Mouse (Mus musculus): ENCODE measurements around the gene Csde1. TPM values are rescaled to one million over a fixed set of nuclear protein-coding genes. Genes with fewer than 3 reads are reported as not detected.

The Csde1 gene
- polyA plus RNA-seq, 1 experiment, result 35.0 TPM

DNA sequence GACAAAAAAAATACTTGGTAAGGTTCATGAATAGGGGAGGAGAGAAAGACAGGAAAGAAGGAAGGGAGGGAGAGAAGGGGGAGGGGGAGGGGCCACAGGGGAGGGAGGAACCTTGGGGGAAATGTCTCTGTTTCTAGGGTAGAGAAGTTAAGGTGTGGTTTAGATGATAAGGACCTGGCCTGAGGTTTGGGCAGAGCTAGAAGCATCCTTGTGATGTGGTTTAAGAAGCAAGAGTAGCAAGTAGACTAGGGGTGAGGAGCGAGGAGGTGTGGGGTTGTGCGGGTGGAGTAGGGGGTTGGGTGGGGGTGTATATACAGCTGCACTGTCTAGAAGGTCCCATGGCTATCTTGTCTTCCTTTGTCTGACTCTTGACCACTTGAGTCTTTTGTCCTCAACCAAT is 71.5 kb downstream of the Csde1 start:
- Histone ChIP-seq H3K4me3 (ENCODE audit: control insufficient read depth, insufficient read depth, low read length) (no peak overlapping the region), H3K27ac (ENCODE audit: control insufficient read depth, insufficient read depth, low read length) (peak overlapping the region; percentile 75; the same call in 1 of the 2 replicates), H3K27me3 (ENCODE audit: control insufficient read depth, insufficient read depth, low read length) (no peaks in the 10 kb centered on the region), H3K36me3 (ENCODE audit: control insufficient read depth, insufficient read depth, low read length) (no peaks in the 10 kb centered on the region), H3K4me1 (replicated peaks; ENCODE audit: control insufficient read depth, insufficient read depth, low read length) (peaks cover 32% of the 10 kb centered on the region)
- DNase-seq, result peak; percentile 35
- WGBS, result 3% methylated on average over 2 of the region's 2 CpGs
- TF ChIP-seq POLR2A (IDR thresholded peaks at IDR 0.05; ENCODE audit: control insufficient read depth, extremely low read depth, insufficient read depth, low read length, poor library complexity) (no peak), CTCF (IDR thresholded peaks at IDR 0.05; ENCODE audit: borderline replicate concordance, control insufficient read depth, extremely low read depth, insufficient read depth, low read length, poor library complexity) (no peak)

DNA sequence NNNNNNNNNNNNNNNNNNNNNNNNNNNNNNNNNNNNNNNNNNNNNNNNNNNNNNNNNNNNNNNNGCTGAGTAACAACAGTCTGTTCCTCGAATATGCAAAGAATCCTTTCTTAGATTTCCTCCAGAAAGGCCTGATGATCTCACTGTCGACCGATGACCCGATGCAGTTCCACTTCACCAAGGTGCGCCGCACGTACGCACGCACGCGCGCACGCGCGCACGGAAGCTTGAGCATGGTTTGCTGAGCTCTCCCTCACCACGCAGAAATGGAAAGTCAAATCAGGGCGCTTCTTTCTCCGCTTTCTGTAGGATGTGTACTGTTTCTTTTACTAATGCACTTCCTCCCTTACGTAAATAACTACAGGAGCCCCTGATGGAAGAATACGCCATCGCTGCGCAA is 78.4 kb downstream of the Csde1 start:
- Histone ChIP-seq H3K27me3 (ENCODE audit: control insufficient read depth, insufficient read depth, low read length) (no peaks in the 10 kb centered on the region), H3K36me3 (ENCODE audit: control insufficient read depth, insufficient read depth, low read length) (no peaks in the 10 kb centered on the region), H3K4me3 (ENCODE audit: control insufficient read depth, insufficient read depth, low read length) (no peak overlapping the region), H3K4me1 (replicated peaks; ENCODE audit: control insufficient read depth, insufficient read depth, low read length) (peaks cover 12% of the 10 kb centered on the region), H3K27ac (ENCODE audit: control insufficient read depth, insufficient read depth, low read length) (no peak overlapping the region)
- WGBS, result 89% methylated on average over 23 of the region's 23 CpGs
- TF ChIP-seq POLR2A (IDR thresholded peaks at IDR 0.05; ENCODE audit: control insufficient read depth, extremely low read depth, insufficient read depth, low read length, poor library complexity) (no peak), CTCF (IDR thresholded peaks at IDR 0.05; ENCODE audit: borderline replicate concordance, control insufficient read depth, extremely low read depth, insufficient read depth, low read length, poor library complexity) (no peak)
- DNase-seq, result no peak

DNA sequence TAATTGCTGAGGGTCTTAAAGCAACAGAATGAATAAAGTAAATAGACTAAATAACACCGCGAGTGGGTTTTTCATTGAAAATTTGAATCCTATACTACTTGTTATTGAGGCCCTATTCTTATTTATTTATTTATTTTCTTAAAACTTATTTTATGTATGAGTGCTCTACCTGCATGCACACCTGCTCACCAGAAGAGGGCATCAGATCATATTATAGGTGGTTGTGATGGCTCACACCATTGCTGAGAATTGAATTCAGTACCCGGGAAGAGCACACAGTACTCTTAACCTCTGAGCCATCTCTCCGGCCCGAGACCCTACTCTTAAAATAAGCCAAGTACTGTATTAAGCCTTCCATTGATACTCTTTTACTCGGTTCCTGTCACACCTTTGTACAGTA is 79.4 kb downstream of the Csde1 start:
- DNase-seq, result peak; percentile 9
- Histone ChIP-seq H3K27me3 (ENCODE audit: control insufficient read depth, insufficient read depth, low read length) (no peaks in the 10 kb centered on the region), H3K4me1 (replicated peaks; ENCODE audit: control insufficient read depth, insufficient read depth, low read length) (peaks cover 9% of the 10 kb centered on the region), H3K27ac (ENCODE audit: control insufficient read depth, insufficient read depth, low read length) (no peak overlapping the region), H3K4me3 (ENCODE audit: control insufficient read depth, insufficient read depth, low read length) (no peak overlapping the region), H3K36me3 (ENCODE audit: control insufficient read depth, insufficient read depth, low read length) (no peaks in the 10 kb centered on the region)
- WGBS, result 84% methylated on average over 6 of the region's 6 CpGs
- TF ChIP-seq CTCF (IDR thresholded peaks at IDR 0.05; ENCODE audit: borderline replicate concordance, control insufficient read depth, extremely low read depth, insufficient read depth, low read length, poor library complexity) (no peak), POLR2A (IDR thresholded peaks at IDR 0.05; ENCODE audit: control insufficient read depth, extremely low read depth, insufficient read depth, low read length, poor library complexity) (no peak)

DNA sequence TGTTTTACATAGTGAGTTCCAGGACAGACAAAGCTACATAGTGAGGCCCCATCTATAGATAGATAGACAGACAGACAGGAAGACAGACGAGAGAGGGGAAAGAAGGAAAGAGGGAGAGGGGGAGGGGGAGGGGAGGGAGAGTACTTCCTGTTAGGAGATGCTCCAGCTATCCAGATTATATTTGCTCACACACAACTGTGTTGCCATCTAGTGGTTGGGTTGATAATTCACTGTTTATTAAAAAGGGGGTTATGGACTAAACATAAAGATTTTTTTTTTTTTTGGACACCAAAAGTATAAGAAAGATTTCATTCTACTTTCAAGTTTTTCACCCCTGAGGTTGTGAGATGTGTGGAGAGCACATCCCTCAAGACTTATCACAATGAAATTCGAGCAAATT is 80.5 kb downstream of the Csde1 start:
- TF ChIP-seq CTCF (IDR thresholded peaks at IDR 0.05; ENCODE audit: borderline replicate concordance, control insufficient read depth, extremely low read depth, insufficient read depth, low read length, poor library complexity), result no peak
- TF ChIP-seq POLR2A (IDR thresholded peaks at IDR 0.05; ENCODE audit: control insufficient read depth, extremely low read depth, insufficient read depth, low read length, poor library complexity), result no peak
- Histone ChIP-seq H3K36me3 (ENCODE audit: control insufficient read depth, insufficient read depth, low read length) (no peaks in the 10 kb centered on the region), H3K4me3 (ENCODE audit: control insufficient read depth, insufficient read depth, low read length) (no peak overlapping the region), H3K4me1 (replicated peaks; ENCODE audit: control insufficient read depth, insufficient read depth, low read length) (peaks cover 9% of the 10 kb centered on the region), H3K27me3 (ENCODE audit: control insufficient read depth, insufficient read depth, low read length) (no peaks in the 10 kb centered on the region), H3K27ac (ENCODE audit: control insufficient read depth, insufficient read depth, low read length) (no peak overlapping the region)
- no peak for DNase-seq
- 30% methylated on average over 2 of the region's 2 CpGs for whole genome bisulfite sequencing

DNA sequence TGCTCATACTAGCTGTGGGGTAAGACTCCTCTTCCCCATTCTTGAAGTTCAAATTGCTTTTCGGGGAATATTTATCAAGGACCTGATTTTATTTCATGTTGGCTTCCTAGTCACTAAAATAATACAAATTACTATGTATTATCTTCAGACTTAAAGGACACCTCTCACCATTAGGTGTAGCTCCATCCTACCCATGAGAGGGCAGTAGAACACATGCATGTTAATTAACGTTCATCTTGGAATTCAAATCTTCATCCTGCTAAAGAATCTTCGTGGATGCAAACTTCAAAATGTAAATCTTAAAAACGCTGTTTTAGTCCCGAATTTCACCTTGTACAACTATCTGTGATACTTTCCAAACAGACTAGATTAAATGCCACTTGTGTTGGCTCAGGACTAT is 81.0 kb downstream of the Csde1 start:
- no peak for DNase-seq
- 42% methylated on average over 5 of the region's 5 CpGs for WGBS
- H3K27ac ChIP-seq (ENCODE audit: control insufficient read depth, insufficient read depth, low read length), result no peak overlapping the region

DNA sequence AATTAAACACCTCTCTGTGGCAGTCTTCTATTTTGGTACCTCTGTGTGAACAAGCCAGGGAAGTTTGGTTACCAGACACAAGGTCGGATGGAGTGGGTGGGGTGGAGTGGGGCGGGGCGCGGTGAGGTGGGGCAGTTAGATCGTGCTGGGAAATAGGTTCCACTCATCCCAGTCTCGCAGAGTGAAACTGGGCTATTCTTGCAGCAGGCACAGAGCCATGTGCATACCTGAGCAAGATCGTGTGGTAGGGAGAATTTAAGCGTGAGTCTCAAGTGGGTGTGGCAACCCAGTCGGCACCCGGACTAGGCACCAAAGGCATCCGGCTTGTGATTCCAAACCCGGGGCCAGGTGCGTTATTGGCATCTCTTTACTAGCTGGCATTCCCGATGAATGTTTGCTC is 81.7 kb downstream of the Csde1 start:
- H3K4me3 ChIP-seq (ENCODE audit: control insufficient read depth, insufficient read depth, low read length), result peak overlapping the region; percentile 49
- H3K36me3 ChIP-seq (ENCODE audit: control insufficient read depth, insufficient read depth, low read length), result no peaks in the 10 kb centered on the region
- no peak for DNase-seq
- no peak overlapping the region for H3K27ac ChIP-seq (ENCODE audit: control insufficient read depth, insufficient read depth, low read length)
- TF ChIP-seq CTCF (IDR thresholded peaks at IDR 0.05; ENCODE audit: borderline replicate concordance, control insufficient read depth, extremely low read depth, insufficient read depth, low read length, poor library complexity) (no peak), POLR2A (IDR thresholded peaks at IDR 0.05; ENCODE audit: control insufficient read depth, extremely low read depth, insufficient read depth, low read length, poor library complexity) (no peak)
- WGBS, result 1% methylated on average over 14 of the region's 14 CpGs
- peaks cover 9% of the 10 kb centered on the region for H3K4me1 ChIP-seq (replicated peaks; ENCODE audit: control insufficient read depth, insufficient read depth, low read length)
- H3K27me3 ChIP-seq (ENCODE audit: control insufficient read depth, insufficient read depth, low read length), result no peaks in the 10 kb centered on the region

More for the DNA sequence above, 81.0 kb downstream of the Csde1 start:
- peaks cover 9% of the 10 kb centered on the region for H3K4me1 ChIP-seq (replicated peaks; ENCODE audit: control insufficient read depth, insufficient read depth, low read length)
- TF ChIP-seq CTCF (IDR thresholded peaks at IDR 0.05; ENCODE audit: borderline replicate concordance, control insufficient read depth, extremely low read depth, insufficient read depth, low read length, poor library complexity) (no peak), POLR2A (IDR thresholded peaks at IDR 0.05; ENCODE audit: control insufficient read depth, extremely low read depth, insufficient read depth, low read length, poor library complexity) (no peak)
- H3K36me3 ChIP-seq (ENCODE audit: control insufficient read depth, insufficient read depth, low read length), result no peaks in the 10 kb centered on the region
- no peaks in the 10 kb centered on the region for H3K27me3 ChIP-seq (ENCODE audit: control insufficient read depth, insufficient read depth, low read length)
- no peak overlapping the region for H3K4me3 ChIP-seq (ENCODE audit: control insufficient read depth, insufficient read depth, low read length)

All from thymus, adult 2 months (tissue).